Mouse (Mus musculus): ENCODE results near the gene Ltv1. TPM values are rescaled to one million over a fixed set of nuclear protein-coding genes. Genes with fewer than 3 reads are reported as not detected.

Ltv1 gene
- polyA plus RNA-seq, 1 experiment from 2014 or later, result 69.1 TPM

- Histone ChIP-seq H3K9me3 (no peaks in the 10 kb centered on the region), H3K36me3 (peaks cover 57% of the 10 kb centered on the region), H3K9ac (no peak overlapping the region), H3K4me1 (peaks cover 6% of the 10 kb centered on the region), H3K27ac (no peak overlapping the region), H3K4me3 (no peak overlapping the region), H3K4me2 (no peak overlapping the region), H3K27me3 (no peaks in the 10 kb centered on the region)
- ATAC-seq (ENCODE audit: insufficient number of reproducible peaks, insufficient read depth, low FRiP score, low TSS enrichment, low read depth), result no peak
- 85% methylated on average over 5 of the region's 5 CpGs for WGBS
Measured at GRCm38 (mm10) chr10:13189881-13190280, 3.1 kb downstream of the Ltv1 start.

- no peak for ATAC-seq (ENCODE audit: insufficient number of reproducible peaks, insufficient read depth, low FRiP score, low TSS enrichment, low read depth)
- Histone ChIP-seq H3K36me3 (peaks cover 75% of the 10 kb centered on the region), H3K4me3 (no peak overlapping the region), H3K4me2 (no peak overlapping the region), H3K9ac (no peak overlapping the region), H3K4me1 (0 out of 2 replicates have a peak, but pooled peaks cover 3% of the 10 kb centered on the region), H3K27me3 (no peaks in the 10 kb centered on the region), H3K27ac (no peak overlapping the region), H3K9me3 (no peaks in the 10 kb centered on the region)
- WGBS, result 88% methylated on average over 3 of the region's 3 CpGs
Measured at GRCm38 (mm10) chr10:13186754-13187153, 6.2 kb downstream of the Ltv1 start.

GRCm38 (mm10) chr10:13184170-13184766, 8.7 kb downstream of the Ltv1 start:
- no peak for ATAC-seq (ENCODE audit: insufficient number of reproducible peaks, insufficient read depth, low FRiP score, low TSS enrichment, low read depth)
- H3K27ac ChIP-seq, result no peak overlapping the region
- H3K4me1 ChIP-seq, result 0 out of 2 replicates have a peak, but pooled peaks cover 3% of the 10 kb centered on the region
- H3K9ac ChIP-seq, result no peak overlapping the region
- H3K36me3 ChIP-seq, result peaks cover 80% of the 10 kb centered on the region
- no peaks in the 10 kb centered on the region for H3K9me3 ChIP-seq
- WGBS, result 87% methylated on average over 4 of the region's 4 CpGs
- no peak overlapping the region for H3K4me3 ChIP-seq
- no peak overlapping the region for H3K4me2 ChIP-seq
- H3K27me3 ChIP-seq, result no peaks in the 10 kb centered on the region

- Histone ChIP-seq H3K4me1 (0 out of 2 replicates have a peak, but pooled peaks cover 3% of the 10 kb centered on the region), H3K4me3 (no peak overlapping the region), H3K9ac (no peak overlapping the region), H3K4me2 (no peak overlapping the region), H3K27ac (0 out of 2 replicates have a peak overlapping the region, but pooled peaks have one; percentile 8), H3K9me3 (no peaks in the 10 kb centered on the region), H3K27me3 (no peaks in the 10 kb centered on the region), H3K36me3 (peaks cover 76% of the 10 kb centered on the region)
- ATAC-seq (ENCODE audit: insufficient number of reproducible peaks, insufficient read depth, low FRiP score, low TSS enrichment, low read depth), result no peak
- WGBS, result 56% methylated on average over 7 of the region's 7 CpGs
Measured at GRCm38 (mm10) chr10:13180211-13180610, 12.8 kb downstream of the Ltv1 start.

DNA sequence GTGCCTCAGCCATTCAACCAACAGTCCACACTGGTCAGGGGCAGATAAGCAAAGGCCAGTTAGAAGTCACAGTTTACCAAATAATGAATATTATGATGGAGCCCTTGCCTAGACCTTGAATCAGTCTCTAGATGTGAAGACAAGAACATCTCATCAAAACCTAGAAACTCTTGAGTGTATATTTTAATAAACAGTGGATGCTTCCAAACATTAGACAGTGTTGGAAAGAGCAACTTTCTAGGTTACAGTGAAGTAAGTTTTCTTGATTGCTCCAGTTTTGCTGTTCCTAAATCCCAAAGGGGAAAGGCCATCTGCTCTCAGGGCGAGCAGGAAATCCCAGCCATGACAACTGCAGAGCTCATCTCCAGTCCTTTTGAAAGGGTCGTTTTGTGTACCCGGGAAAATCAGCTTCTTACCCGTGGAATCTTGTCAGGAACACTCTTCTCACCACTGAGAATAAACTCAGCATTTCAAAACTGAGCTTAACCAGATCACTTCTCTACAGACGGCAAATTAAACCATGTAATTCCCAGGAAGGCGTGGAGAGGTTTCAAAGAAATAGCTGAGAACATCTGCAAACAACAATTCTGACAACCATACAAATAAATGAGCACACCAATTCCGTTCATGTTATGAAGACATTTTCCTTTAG, 14.9 kb downstream of the Ltv1 start, which contains the start of gene Zc2hc1b:
Gene Zc2hc1b (minus strand): TSS at position 51 of the 652 bp plus-strand sequence.
- peaks cover 63% of the 10 kb centered on the region for H3K36me3 ChIP-seq
- H3K27ac ChIP-seq, result 0 out of 2 replicates have a peak within 1 kb of the TSS, but pooled peaks have one; percentile 11
- H3K27me3 ChIP-seq, result no peaks in the 10 kb centered on the region
- H3K4me2 ChIP-seq, result no peak within 1 kb of the TSS
- ATAC-seq (ENCODE audit: insufficient number of reproducible peaks, insufficient read depth, low FRiP score, low TSS enrichment, low read depth), result no peak
- no peak within 1 kb of the TSS for H3K4me3 ChIP-seq
- H3K4me1 ChIP-seq, result peaks cover 2% of the 10 kb centered on the region; the same call in 1 of the 2 replicates
- WGBS, result 41% methylated on average over 7 of the region's 7 CpGs
- H3K9ac ChIP-seq, result no peak within 1 kb of the TSS
- H3K9me3 ChIP-seq, result no peaks in the 10 kb centered on the region

DNA sequence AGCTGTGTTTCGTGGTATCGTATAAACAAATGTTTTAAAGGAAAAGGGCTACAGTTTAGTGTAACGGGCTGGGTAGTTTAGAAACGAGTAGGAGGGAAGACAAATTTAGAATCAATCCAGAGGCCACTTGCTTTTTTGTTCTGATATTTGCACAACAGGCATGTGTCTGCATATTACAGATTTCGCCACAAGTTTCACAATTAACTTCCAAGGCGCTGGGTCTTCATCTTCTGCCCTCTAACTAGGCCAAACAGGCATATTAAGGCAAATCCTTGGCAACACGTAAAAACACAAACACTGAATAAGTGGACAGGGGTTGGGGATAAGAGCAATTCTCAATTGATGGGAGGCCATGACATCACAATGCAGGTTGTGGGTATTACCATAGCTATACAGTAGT, 17.1 kb downstream of the Ltv1 start:
- H3K4me1 ChIP-seq, result peaks cover 22% of the 10 kb centered on the region
- H3K36me3 ChIP-seq, result peaks cover 47% of the 10 kb centered on the region
- WGBS, result 86% methylated on average over 7 of the region's 7 CpGs
- no peak overlapping the region for H3K4me3 ChIP-seq
- no peak for ATAC-seq (ENCODE audit: insufficient number of reproducible peaks, insufficient read depth, low FRiP score, low TSS enrichment, low read depth)
- no peak overlapping the region for H3K4me2 ChIP-seq
- no peak overlapping the region for H3K27ac ChIP-seq
- no peaks in the 10 kb centered on the region for H3K9me3 ChIP-seq
- H3K9ac ChIP-seq, result no peak overlapping the region
- H3K27me3 ChIP-seq, result no peaks in the 10 kb centered on the region

DNA sequence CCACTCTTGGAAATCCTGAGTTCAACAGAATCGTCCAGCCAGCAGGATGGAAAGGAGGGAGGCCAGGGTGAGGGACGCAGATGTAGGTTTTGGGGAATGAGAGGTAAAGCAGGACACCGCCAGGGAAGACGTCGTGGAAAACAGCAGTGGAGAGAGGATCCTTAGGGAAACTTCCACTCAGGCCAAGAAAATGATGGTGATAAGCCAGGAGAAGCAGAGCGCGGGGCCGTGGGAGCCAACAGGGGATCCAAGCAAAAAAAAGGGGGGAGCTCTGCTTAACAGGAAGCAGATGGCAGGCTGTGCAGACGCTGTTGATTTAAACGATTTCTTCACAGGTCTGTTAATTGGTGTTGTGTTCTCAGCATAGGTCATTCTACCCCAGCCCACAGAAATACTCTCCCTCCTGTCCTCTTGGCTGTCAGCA, 20.2 kb downstream of the Ltv1 start:
- H3K27ac ChIP-seq, result peak overlapping the region; percentile 58
- WGBS, result 35% methylated on average over 10 of the region's 10 CpGs

GRCm38 (mm10) chr10:13171461-13171860, 21.5 kb downstream of the Ltv1 start:
- WGBS, result 32% methylated on average over 2 of the region's 2 CpGs
- no peaks in the 10 kb centered on the region; the same call in 1 of the 2 replicates for H3K27me3 ChIP-seq
- no peak overlapping the region for H3K9ac ChIP-seq
- no peaks in the 10 kb centered on the region for H3K9me3 ChIP-seq
- ATAC-seq (ENCODE audit: insufficient number of reproducible peaks, insufficient read depth, low FRiP score, low TSS enrichment, low read depth), result no peak
- no peak overlapping the region for H3K4me3 ChIP-seq
- peaks cover 6% of the 10 kb centered on the region; the same call in 1 of the 2 replicates for H3K36me3 ChIP-seq
- H3K4me2 ChIP-seq, result peak overlapping the region; percentile 40
- H3K27ac ChIP-seq, result peak overlapping the region; percentile 81
- H3K4me1 ChIP-seq, result peaks cover 47% of the 10 kb centered on the region

More for the DNA sequence above, 20.2 kb downstream of the Ltv1 start:
- H3K36me3 ChIP-seq, result peaks cover 19% of the 10 kb centered on the region
- peaks cover 47% of the 10 kb centered on the region for H3K4me1 ChIP-seq
- H3K9me3 ChIP-seq, result no peaks in the 10 kb centered on the region
- no peak overlapping the region for H3K9ac ChIP-seq
- no peaks in the 10 kb centered on the region; the same call in 1 of the 2 replicates for H3K27me3 ChIP-seq
- peak overlapping the region; percentile 15; the same call in 1 of the 2 replicates for H3K4me2 ChIP-seq
- ATAC-seq (ENCODE audit: insufficient number of reproducible peaks, insufficient read depth, low FRiP score, low TSS enrichment, low read depth), result no peak
- H3K4me3 ChIP-seq, result no peak overlapping the region

DNA sequence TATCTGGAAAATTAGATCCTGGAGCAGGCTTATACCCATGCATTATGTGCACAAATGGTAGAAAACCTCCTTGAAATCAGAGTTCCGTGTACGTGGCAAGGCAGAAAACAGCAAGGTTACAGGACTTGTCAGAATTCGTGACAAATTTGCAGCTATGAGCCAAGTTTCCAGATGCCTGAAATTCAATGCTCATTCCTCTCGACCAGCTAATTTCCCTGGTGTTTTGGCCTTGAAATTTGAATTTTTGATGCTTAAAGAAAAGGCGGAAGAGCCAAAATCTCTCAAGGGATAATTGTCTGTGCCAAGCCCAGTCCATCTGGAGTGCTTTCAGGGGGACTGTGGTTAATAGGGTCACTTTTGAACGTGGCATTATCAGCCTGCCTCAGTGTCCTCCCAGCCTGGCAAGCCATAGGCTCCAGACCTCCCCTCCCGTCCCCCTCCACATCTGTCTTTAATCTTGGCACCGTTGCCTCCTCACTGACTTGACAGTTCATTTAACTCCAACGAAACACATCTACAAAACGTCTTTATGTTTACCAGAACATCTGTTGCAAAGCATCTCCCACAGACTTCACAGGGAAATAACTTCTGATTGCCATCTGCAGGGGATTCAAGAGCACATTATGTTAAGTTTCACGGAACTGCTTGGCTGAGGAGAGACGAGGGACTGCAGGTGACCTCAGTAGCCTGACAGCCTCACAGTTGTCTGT, 22.1 kb downstream of the Ltv1 start:
- 10% methylated on average over 12 of the region's 12 CpGs for WGBS
- H3K9me3 ChIP-seq, result no peaks in the 10 kb centered on the region
- H3K4me2 ChIP-seq, result peak overlapping the region; percentile 40
- H3K4me3 ChIP-seq, result no peak overlapping the region
- peaks cover under 1% of the 10 kb centered on the region; the same call in 1 of the 2 replicates for H3K36me3 ChIP-seq
- no peak overlapping the region for H3K9ac ChIP-seq
- H3K27ac ChIP-seq, result peak overlapping the region; percentile 81
- no peaks in the 10 kb centered on the region; the same call in 1 of the 2 replicates for H3K27me3 ChIP-seq
- H3K4me1 ChIP-seq, result peaks cover 47% of the 10 kb centered on the region
- ATAC-seq (ENCODE audit: insufficient number of reproducible peaks, insufficient read depth, low FRiP score, low TSS enrichment, low read depth), result peak; percentile 50; the same call in 1 of the 2 replicates

- Histone ChIP-seq H3K9me3 (no peaks in the 10 kb centered on the region), H3K4me3 (no peak overlapping the region), H3K4me2 (no peak overlapping the region), H3K4me1 (peaks cover 47% of the 10 kb centered on the region), H3K27ac (peak overlapping the region; percentile 86), H3K36me3 (no peaks in the 10 kb centered on the region), H3K27me3 (no peaks in the 10 kb centered on the region; the same call in 1 of the 2 replicates), H3K9ac (no peak overlapping the region)
- WGBS, result 48% methylated on average over 5 of the region's 5 CpGs
- ATAC-seq (ENCODE audit: insufficient number of reproducible peaks, insufficient read depth, low FRiP score, low TSS enrichment, low read depth), result no peak
Measured at GRCm38 (mm10) chr10:13168461-13168860, 24.5 kb downstream of the Ltv1 start.

- 81% methylated on average over 4 of the region's 4 CpGs for WGBS
Measured at GRCm38 (mm10) chr10:13162031-13162430, 30.9 kb downstream of the Ltv1 start.

More at GRCm38 (mm10) chr10:13162031-13162430, 30.9 kb downstream of the Ltv1 start:
- Histone ChIP-seq H3K9ac (no peak overlapping the region), H3K4me1 (no peaks in the 10 kb centered on the region), H3K27ac (no peak overlapping the region), H3K27me3 (no peaks in the 10 kb centered on the region), H3K9me3 (no peaks in the 10 kb centered on the region), H3K36me3 (no peaks in the 10 kb centered on the region), H3K4me3 (no peak overlapping the region), H3K4me2 (no peak overlapping the region)
- ATAC-seq (ENCODE audit: insufficient number of reproducible peaks, insufficient read depth, low FRiP score, low TSS enrichment, low read depth), result no peak

Data from embryonic facial prominence, embryonic 13.5 days (tissue).